Mouse (Mus musculus): Measurements from ENCODE around the gene Mapkapk3. TPM values are rescaled to one million over a fixed set of nuclear protein-coding genes. Genes with fewer than 3 reads are reported as not detected.

The Mapkapk3 gene
- polyA plus RNA-seq, 1 experiment from 2014 or later = 4.9 TPM

DNA sequence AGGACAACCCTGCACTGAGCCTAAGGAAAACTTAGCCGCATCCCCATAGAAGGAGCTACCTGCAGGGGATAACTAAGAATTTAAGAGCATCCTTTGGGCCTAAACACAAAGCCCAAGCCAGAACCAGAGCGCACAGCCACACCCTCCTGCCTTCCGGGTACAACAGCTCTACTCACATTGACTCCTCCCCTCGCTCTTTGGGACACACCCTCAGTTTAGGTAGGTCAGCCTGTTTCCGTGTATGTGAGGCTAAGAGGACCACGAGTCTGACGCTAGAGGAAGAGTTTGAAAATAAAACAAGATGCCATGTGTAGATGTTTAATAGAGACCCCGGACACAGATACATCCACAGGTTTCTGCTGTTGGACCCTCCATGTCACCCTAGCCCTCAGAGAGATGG is 966 bp downstream of the Mapkapk3 start:
- no peaks in the 10 kb centered on the region for H3K36me3 ChIP-seq (ENCODE audit: control insufficient read depth, insufficient read depth, low read length)
- H3K4me1 ChIP-seq (replicated peaks; ENCODE audit: control insufficient read depth, insufficient read depth, low read length) = peaks cover 7% of the 10 kb centered on the region; the same call in 1 of the 2 replicates
- H3K4me3 ChIP-seq (ENCODE audit: low read depth, low read length) = peak overlapping the region; percentile 42
- no peak overlapping the region for H3K27ac ChIP-seq (ENCODE audit: low read depth, low read length)
- 25% methylated on average over 8 of the region's 8 CpGs for WGBS
- peak overlapping the region; percentile 81 for H3K4me2 ChIP-seq (ENCODE audit: low read depth, low read length, severe bottlenecking)
- H3K9ac ChIP-seq (ENCODE audit: low read length) = no peak overlapping the region; the same call in 1 of the 2 replicates
- DNase-seq (ENCODE audit: low spot score) (no peak), ATAC-seq (replicated peaks; ENCODE audit: low FRiP score) (no peak)
- H3K27me3 ChIP-seq (ENCODE audit: control insufficient read depth, insufficient read depth, low read length) = peaks cover 5% of the 10 kb centered on the region; the same call in 1 of the 2 replicates
- no peaks in the 10 kb centered on the region for H3K9me3 ChIP-seq (ENCODE audit: control insufficient read depth, low read length)

DNA sequence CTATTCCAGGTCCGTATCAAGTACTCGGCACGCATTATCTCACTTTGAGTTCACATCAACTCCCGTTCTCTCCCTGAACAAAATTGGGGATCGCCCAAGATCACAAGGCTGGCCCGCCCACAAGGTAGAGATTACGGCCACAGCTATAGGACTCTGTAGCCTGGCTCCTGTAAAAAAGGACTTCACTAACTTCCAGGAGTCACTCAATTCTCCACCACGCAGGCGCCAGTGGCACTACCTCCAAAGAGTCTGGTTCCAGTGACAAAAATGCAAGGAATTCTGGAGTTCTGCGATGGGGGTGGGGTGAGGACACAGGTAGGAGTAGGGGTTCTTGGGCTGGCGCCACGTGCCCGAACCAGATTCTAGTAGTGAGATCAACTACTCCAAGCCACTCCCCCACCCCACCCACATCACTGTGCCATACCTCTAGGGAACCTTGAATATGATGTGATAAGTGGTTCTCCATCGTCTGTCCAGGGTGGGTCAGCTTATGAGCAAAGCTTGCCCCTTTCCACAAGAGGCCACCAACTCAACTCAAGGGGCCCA is 1.5 kb downstream of the Mapkapk3 start:
- no peak overlapping the region for H3K4me2 ChIP-seq (ENCODE audit: low read depth, low read length, severe bottlenecking)
- 94% methylated on average over 14 of the region's 14 CpGs for WGBS
- no peak overlapping the region for H3K27ac ChIP-seq (ENCODE audit: low read depth, low read length)
- H3K4me1 ChIP-seq (replicated peaks; ENCODE audit: control insufficient read depth, insufficient read depth, low read length) = peaks cover 7% of the 10 kb centered on the region; the same call in 1 of the 2 replicates
- H3K27me3 ChIP-seq (ENCODE audit: control insufficient read depth, insufficient read depth, low read length) = peaks cover 5% of the 10 kb centered on the region; the same call in 1 of the 2 replicates
- no peak for ATAC-seq (replicated peaks; ENCODE audit: low FRiP score)
- no peak for DNase-seq (ENCODE audit: low spot score)
- no peak overlapping the region for H3K9ac ChIP-seq (ENCODE audit: low read length)
- no peaks in the 10 kb centered on the region for H3K36me3 ChIP-seq (ENCODE audit: control insufficient read depth, insufficient read depth, low read length)
- H3K4me3 ChIP-seq (ENCODE audit: low read depth, low read length) = no peak overlapping the region
- no peaks in the 10 kb centered on the region for H3K9me3 ChIP-seq (ENCODE audit: control insufficient read depth, low read length)

DNA sequence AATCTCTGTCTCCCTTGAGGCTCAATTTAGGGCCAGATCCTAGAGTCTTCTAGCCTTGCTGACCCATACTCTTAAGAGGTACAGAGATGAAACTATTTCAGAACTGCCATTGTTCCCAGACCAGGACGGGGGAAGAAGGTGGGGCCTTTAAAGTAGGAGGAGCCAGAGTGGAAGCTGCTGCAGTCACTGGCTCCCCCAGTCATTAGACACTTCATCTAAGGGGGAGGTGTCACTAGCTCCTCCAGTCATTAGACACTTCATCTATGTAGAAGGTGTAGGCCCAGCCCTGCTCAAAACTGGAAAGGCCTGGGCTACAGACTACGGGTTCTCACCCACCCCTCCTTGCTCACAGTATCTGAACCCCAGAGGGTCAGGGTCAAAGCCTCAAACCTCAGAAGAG is 2.4 kb downstream of the Mapkapk3 start:
- WGBS = 76% methylated on average over 2 of the region's 2 CpGs
- DNase-seq (ENCODE audit: low spot score) (no peak), ATAC-seq (replicated peaks; ENCODE audit: low FRiP score) (no peak)
- Histone ChIP-seq H3K36me3 (ENCODE audit: control insufficient read depth, insufficient read depth, low read length) (no peaks in the 10 kb centered on the region), H3K9me3 (ENCODE audit: control insufficient read depth, low read length) (no peaks in the 10 kb centered on the region), H3K4me1 (replicated peaks; ENCODE audit: control insufficient read depth, insufficient read depth, low read length) (peaks cover 7% of the 10 kb centered on the region; the same call in 1 of the 2 replicates), H3K27ac (ENCODE audit: low read depth, low read length) (no peak overlapping the region), H3K9ac (ENCODE audit: low read length) (no peak overlapping the region), H3K27me3 (ENCODE audit: control insufficient read depth, insufficient read depth, low read length) (peaks cover 5% of the 10 kb centered on the region; the same call in 1 of the 2 replicates), H3K4me3 (ENCODE audit: low read depth, low read length) (no peak overlapping the region), H3K4me2 (ENCODE audit: low read depth, low read length, severe bottlenecking) (no peak overlapping the region)

DNA sequence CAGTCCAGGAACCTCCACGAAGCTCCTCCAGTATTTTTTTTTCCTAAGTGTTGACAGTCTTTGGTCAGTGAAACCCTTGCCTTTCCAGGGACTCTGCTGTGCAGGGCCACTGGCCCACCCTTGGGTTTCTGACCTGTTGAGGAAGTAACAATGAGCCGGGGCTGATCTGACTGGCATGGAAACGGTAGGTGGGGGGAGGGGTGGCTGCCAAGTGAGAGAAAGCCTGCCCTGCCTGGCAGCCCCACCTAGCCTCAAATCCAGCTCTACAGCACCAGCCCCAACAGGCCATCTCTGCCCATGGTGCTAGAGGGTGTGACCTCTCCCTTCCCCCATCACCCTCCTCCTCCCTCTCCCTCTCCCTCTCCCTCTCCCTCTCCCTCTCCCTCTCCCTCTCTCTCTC is 4.7 kb downstream of the Mapkapk3 start:
- DNase-seq (ENCODE audit: low spot score) = no peak
- Histone ChIP-seq H3K27me3 (ENCODE audit: control insufficient read depth, insufficient read depth, low read length) (peaks cover 5% of the 10 kb centered on the region; the same call in 1 of the 2 replicates), H3K4me1 (replicated peaks; ENCODE audit: control insufficient read depth, insufficient read depth, low read length) (peaks cover 10% of the 10 kb centered on the region; the same call in 1 of the 2 replicates), H3K4me2 (ENCODE audit: low read depth, low read length, severe bottlenecking) (no peak overlapping the region), H3K9me3 (ENCODE audit: control insufficient read depth, low read length) (no peaks in the 10 kb centered on the region), H3K9ac (ENCODE audit: low read length) (no peak overlapping the region), H3K27ac (ENCODE audit: low read depth, low read length) (no peak overlapping the region), H3K4me3 (ENCODE audit: low read depth, low read length) (no peak overlapping the region), H3K36me3 (ENCODE audit: control insufficient read depth, insufficient read depth, low read length) (no peaks in the 10 kb centered on the region)
- no peak for ATAC-seq (replicated peaks; ENCODE audit: low FRiP score)
- 10% methylated on average over 3 of the region's 3 CpGs for WGBS

DNA sequence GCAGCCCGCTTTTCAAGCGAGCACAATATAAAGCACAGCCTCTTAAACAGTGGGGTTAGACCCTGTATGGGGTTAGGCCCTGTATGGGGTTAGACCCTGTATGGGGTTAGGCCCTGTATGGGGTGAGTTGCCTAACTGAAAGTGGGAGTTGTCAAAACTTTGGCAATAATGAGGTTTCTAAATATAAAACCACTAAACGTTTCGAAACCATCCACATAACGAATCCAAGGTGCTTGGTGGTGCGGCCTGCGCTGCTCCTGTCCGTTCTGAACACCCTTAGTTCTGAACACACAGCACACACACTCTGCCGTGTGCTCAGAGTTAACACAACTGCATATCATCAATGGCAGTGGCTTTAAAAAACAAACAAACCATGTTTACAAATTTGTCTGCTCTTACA is 6.7 kb downstream of the Mapkapk3 start:
- DNase-seq (ENCODE audit: low spot score) (no peak), ATAC-seq (replicated peaks; ENCODE audit: low FRiP score) (no peak)
- Histone ChIP-seq H3K4me2 (ENCODE audit: low read depth, low read length, severe bottlenecking) (no peak overlapping the region), H3K9me3 (ENCODE audit: control insufficient read depth, low read length) (no peaks in the 10 kb centered on the region), H3K9ac (ENCODE audit: low read length) (no peak overlapping the region), H3K27me3 (ENCODE audit: control insufficient read depth, insufficient read depth, low read length) (no peaks in the 10 kb centered on the region), H3K4me1 (replicated peaks; ENCODE audit: control insufficient read depth, insufficient read depth, low read length) (peaks cover 6% of the 10 kb centered on the region; the same call in 1 of the 2 replicates), H3K4me3 (ENCODE audit: low read depth, low read length) (no peak overlapping the region), H3K27ac (ENCODE audit: low read depth, low read length) (no peak overlapping the region), H3K36me3 (ENCODE audit: control insufficient read depth, insufficient read depth, low read length) (no peaks in the 10 kb centered on the region)
- 90% methylated on average over 9 of the region's 9 CpGs for WGBS

DNA sequence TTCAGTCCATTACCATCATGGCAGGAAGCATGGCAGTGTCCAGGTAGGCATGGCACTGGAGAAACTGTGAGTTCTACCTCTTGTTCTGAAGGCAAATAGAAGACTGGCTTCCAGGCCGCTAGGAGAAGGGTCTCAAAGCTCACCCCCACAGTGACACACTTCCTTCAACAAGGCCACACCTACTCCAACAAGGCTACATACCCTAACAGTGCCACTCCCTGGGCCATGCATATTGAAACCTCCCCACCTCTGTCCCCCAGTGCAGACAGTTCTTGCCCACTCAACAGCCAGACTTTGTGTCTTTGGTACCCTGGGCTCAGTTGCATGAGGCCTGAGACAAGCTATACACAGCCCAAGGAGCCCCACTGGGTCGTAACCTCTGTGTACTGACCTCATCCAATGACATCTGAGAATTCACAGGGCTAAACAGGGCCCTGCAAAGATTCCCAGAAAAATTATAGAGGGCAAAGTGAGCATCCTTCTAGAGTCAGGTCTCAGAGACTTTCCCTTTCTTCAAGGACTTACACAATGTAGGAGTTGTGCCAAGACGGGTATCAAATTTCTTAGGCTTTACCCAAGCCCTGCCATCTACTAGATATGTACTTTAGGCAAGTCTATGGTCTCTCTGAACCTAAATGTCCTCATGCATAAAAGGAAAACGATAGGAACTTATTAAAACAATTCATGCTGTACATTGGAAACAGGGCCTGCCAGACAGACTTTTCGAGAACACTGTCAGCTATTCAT is 8.3 kb downstream of the Mapkapk3 start:
- DNase-seq (ENCODE audit: low spot score) (no peak), ATAC-seq (replicated peaks; ENCODE audit: low FRiP score) (no peak)
- H3K9ac ChIP-seq (ENCODE audit: low read length) = no peak overlapping the region
- no peak overlapping the region for H3K4me3 ChIP-seq (ENCODE audit: low read depth, low read length)
- peaks cover 6% of the 10 kb centered on the region; the same call in 1 of the 2 replicates for H3K4me1 ChIP-seq (replicated peaks; ENCODE audit: control insufficient read depth, insufficient read depth, low read length)
- H3K36me3 ChIP-seq (ENCODE audit: control insufficient read depth, insufficient read depth, low read length) = no peaks in the 10 kb centered on the region
- H3K9me3 ChIP-seq (ENCODE audit: control insufficient read depth, low read length) = no peaks in the 10 kb centered on the region
- WGBS = 88% methylated on average over 5 of the region's 5 CpGs
- H3K27ac ChIP-seq (ENCODE audit: low read depth, low read length) = no peak overlapping the region
- no peaks in the 10 kb centered on the region for H3K27me3 ChIP-seq (ENCODE audit: control insufficient read depth, insufficient read depth, low read length)
- H3K4me2 ChIP-seq (ENCODE audit: low read depth, low read length, severe bottlenecking) = no peak overlapping the region

DNA sequence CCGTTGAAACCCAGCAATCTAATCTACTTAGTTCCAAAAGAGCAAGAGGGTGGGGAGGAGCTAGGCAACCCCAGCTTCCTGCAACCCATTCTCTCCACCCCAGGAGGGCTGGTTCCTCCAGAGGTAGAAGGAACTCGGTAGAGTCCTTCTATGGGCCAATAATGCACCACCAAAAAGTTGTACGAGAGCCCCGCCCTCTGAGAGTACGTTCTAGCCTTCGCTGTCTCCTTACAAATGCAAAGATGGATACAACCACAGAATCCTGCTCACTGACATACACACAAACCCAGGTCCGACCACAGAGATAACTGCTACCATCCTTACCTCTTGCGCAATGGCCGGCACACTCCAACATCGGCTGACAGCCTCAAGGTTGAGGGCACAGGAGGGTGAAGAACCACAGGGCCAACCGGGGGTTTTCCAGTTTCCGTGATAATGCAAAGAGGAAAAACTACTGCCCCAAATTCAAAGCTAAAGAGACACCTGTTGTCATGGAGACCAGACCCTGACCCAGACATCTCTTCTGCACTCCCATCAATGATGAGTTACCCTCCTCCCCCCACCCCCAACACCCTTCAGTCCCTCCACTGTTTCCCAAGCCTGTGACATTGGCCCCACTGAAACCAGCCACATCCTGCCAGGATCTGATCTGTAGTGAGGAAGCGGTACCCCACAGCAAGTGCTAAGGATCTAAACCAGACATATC is 9.2 kb downstream of the Mapkapk3 start:
- no peak for ATAC-seq (replicated peaks; ENCODE audit: low FRiP score)
- Histone ChIP-seq H3K27me3 (ENCODE audit: control insufficient read depth, insufficient read depth, low read length) (no peaks in the 10 kb centered on the region), H3K9ac (ENCODE audit: low read length) (no peak overlapping the region), H3K9me3 (ENCODE audit: control insufficient read depth, low read length) (no peaks in the 10 kb centered on the region), H3K4me3 (ENCODE audit: low read depth, low read length) (no peak overlapping the region), H3K4me2 (ENCODE audit: low read depth, low read length, severe bottlenecking) (no peak overlapping the region), H3K36me3 (ENCODE audit: control insufficient read depth, insufficient read depth, low read length) (no peaks in the 10 kb centered on the region), H3K4me1 (replicated peaks; ENCODE audit: control insufficient read depth, insufficient read depth, low read length) (peaks cover 6% of the 10 kb centered on the region; the same call in 1 of the 2 replicates), H3K27ac (ENCODE audit: low read depth, low read length) (no peak overlapping the region)
- 48% methylated on average over 13 of the region's 13 CpGs for WGBS
- DNase-seq (ENCODE audit: low spot score) = no peak

DNA sequence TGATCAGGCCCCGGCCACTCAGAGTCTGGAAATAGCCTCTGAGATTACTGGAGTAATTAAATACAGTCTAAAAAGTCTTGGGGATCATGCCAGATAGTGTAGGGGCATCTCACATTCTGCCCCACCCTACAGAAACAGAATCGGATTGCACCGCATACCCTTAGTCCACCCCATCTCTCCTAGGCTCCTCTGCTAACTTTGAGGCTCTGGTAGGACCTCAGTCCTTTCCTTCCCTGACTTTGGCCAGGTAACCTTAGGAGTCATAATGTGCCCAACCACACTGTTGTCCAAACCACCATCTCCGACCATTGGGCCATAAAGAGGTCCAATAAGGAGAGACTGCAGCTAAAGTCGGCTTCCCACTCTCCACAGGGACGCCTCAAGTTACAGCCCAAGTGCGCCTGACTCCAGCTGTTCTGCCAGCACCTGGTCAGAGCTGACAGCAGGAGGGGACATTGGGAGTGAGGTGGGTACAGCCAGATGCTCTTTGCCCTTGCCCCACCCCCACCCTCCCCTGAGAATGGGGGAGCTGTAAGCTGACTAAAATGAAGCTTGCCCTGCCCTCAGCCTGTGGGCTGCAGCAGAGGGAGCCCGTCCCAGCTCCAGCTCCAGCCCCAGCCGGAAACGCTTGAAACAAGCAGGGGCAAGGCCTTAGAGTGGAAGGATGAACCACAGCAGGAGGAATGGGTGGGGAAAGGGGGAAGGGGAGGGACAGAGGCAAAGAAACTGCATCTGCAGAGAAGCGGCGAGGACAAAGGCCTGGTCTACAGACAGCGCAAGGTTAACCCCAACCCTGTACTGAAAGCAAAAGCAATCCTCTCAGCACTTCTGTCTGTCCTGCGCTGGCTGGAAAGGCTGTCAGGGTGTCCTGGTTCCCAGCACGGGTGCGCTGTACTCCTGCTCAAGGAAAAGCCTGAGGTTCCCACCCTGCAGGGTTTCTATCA is 10.0 kb downstream of the Mapkapk3 start:
- DNase-seq (ENCODE audit: low spot score) (peak; percentile 59), ATAC-seq (replicated peaks; ENCODE audit: low FRiP score) (no peak)
- H3K4me1 ChIP-seq (replicated peaks; ENCODE audit: control insufficient read depth, insufficient read depth, low read length) = peaks cover 6% of the 10 kb centered on the region; the same call in 1 of the 2 replicates
- no peaks in the 10 kb centered on the region for H3K27me3 ChIP-seq (ENCODE audit: control insufficient read depth, insufficient read depth, low read length)
- H3K27ac ChIP-seq (ENCODE audit: low read depth, low read length) = no peak overlapping the region
- H3K4me3 ChIP-seq (ENCODE audit: low read depth, low read length) = no peak overlapping the region
- H3K9me3 ChIP-seq (ENCODE audit: control insufficient read depth, low read length) = no peaks in the 10 kb centered on the region
- no peak overlapping the region for H3K4me2 ChIP-seq (ENCODE audit: low read depth, low read length, severe bottlenecking)
- no peaks in the 10 kb centered on the region for H3K36me3 ChIP-seq (ENCODE audit: control insufficient read depth, insufficient read depth, low read length)
- H3K9ac ChIP-seq (ENCODE audit: low read length) = no peak overlapping the region
- WGBS = 24% methylated on average over 16 of the region's 16 CpGs
